Mouse (Mus musculus) kidney, adult 2 months (tissue): ENCODE measurements around the gene Cd7.

Experiments used
- CTCF ChIP-seq: fragments of 200-500 bp; conservative IDR thresholded peaks from 2 replicates; pipeline ENCODE4 v1.5.1; 2011; ENCODE audit warnings: low read depth, mild to moderate bottlenecking, control low read depth, low read length, moderate library complexity, mixed read lengths; ENCODE audit not compliant: insufficient read depth, insufficient read length
- POLR2A ChIP-seq: fragments of 200-500 bp; IDR thresholded peaks from one replicate; pipeline ENCODE4 v1.6.1; 2011; ENCODE audit warnings: low read depth, low read length, control low read depth

DNA sequence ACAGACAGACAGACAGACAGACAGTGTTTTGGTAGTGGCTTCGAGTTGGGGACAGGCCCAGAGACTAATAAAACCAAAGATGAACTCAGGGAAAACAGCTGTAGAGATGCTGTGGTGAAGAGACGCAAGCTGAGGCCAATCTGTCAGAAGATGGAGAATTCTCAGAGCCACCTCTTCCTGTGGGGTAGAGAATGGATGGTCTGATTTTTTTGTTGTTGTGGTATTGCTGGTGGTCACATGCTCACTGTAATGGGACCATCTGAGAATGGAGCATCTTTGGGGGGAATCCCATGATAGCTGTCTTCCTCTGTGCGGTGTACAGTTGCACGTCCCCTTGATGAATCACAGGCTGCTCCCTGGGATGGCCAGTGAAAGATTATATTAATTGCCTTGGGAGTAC, 3.3 kb upstream of the Cd7 start:
- TF ChIP-seq CTCF (no peak), POLR2A (no peak)
